Mouse (Mus musculus) ES-E14 (cell line): ENCODE measurements around the gene Cbfa2t3. TPM values are rescaled to one million over a fixed set of nuclear protein-coding genes. Genes with fewer than 3 reads are reported as not detected.

Source experiments
- DNase-seq: peaks from one replicate; pipeline ENCODE4 v3.0.0-alpha.2; 2013; ENCODE audit warnings: low read depth, low spot score
- H3K27ac ChIP-seq: 2 replicates; pipeline ENCODE4 v1.5.1; 2012; ENCODE audit warnings: low read depth, mild to moderate bottlenecking, low read length, moderate library complexity, mixed read lengths; ENCODE audit not compliant: poor library complexity, insufficient read depth, severe bottlenecking
- H3K36me3 ChIP-seq: 2 replicates; pipeline ENCODE4 v1.6.1; 2012; ENCODE audit warnings: mild to moderate bottlenecking, low read length, moderate library complexity, mixed read lengths; ENCODE audit not compliant: control insufficient read depth, poor library complexity, insufficient read depth, severe bottlenecking
- H3K4me1 ChIP-seq, 2 experiments: fragments of 150-350 bp in 1 of 2; sonication (generic) in 1 of 2; 2 replicates each; pipeline ENCODE4 v1.6.1; 2012; ENCODE audit warnings: low read length in 2 of 2, mild to moderate bottlenecking in 1 of 2, mixed read lengths in 1 of 2; ENCODE audit not compliant: control insufficient read depth in 2 of 2, insufficient read depth in 2 of 2, poor library complexity in 1 of 2
- H3K4me3 ChIP-seq, 2 experiments: fragments of 150-350 bp in 1 of 2; sonication (generic) in 1 of 2; 2 replicates each; pipeline ENCODE4 v1.5.1; 2012; ENCODE audit warnings: low read length in 2 of 2, low read depth in 1 of 2, mild to moderate bottlenecking in 1 of 2, mixed read lengths in 1 of 2; ENCODE audit not compliant: insufficient read depth in 1 of 2, poor library complexity in 1 of 2, severe bottlenecking in 1 of 2
- H3K9ac ChIP-seq: 2 replicates; pipeline ENCODE4 v1.6.1; 2012; ENCODE audit warnings: low read depth, mild to moderate bottlenecking, low read length, mixed read lengths; ENCODE audit not compliant: poor library complexity, insufficient read depth, severe bottlenecking
- H3K9me3 ChIP-seq: fragments of 150-350 bp; sonication (generic); 2 replicates; pipeline ENCODE4 v1.6.1; 2012; ENCODE audit warnings: low read depth, mild to moderate bottlenecking, low read length; ENCODE audit not compliant: control insufficient read depth, insufficient read depth
- CHD2 ChIP-seq: IDR thresholded peaks from 2 replicates; pipeline ENCODE4 v1.6.1; 2014; ENCODE audit warnings: mild to moderate bottlenecking, low read depth, low read length, inconsistent platforms
- HCFC1 ChIP-seq: IDR thresholded peaks from 2 replicates; pipeline ENCODE4 v1.6.1; 2012; ENCODE audit warnings: low read length, inconsistent platforms, borderline replicate concordance; ENCODE audit not compliant: insufficient read depth
- MAFK ChIP-seq: IDR thresholded peaks from 2 replicates; pipeline ENCODE4 v1.6.1; 2014; ENCODE audit warnings: mild to moderate bottlenecking, low read depth, low read length, inconsistent platforms; ENCODE audit not compliant: insufficient read depth
- ZC3H11A ChIP-seq: IDR thresholded peaks from 2 replicates; pipeline ENCODE4 v1.6.1; 2012; ENCODE audit warnings: low read depth, mild to moderate bottlenecking, inconsistent platforms, low read length, borderline replicate concordance
- ZNF384 ChIP-seq: IDR thresholded peaks from 2 replicates; pipeline ENCODE4 v1.6.1; 2012; ENCODE audit warnings: low read depth, low read length, inconsistent platforms
- in situ Hi-C, 2 experiments: fragments of 600-800 bp; cut with MboI; formaldehyde crosslinking; loops; one replicate each; pipeline ENCODE4 v1.15.1; 2025; ENCODE audit warnings: low sequenced_read_pairs in 2 of 2, inconsistent platforms in 1 of 2; ENCODE audit not compliant: unreplicated experiment in 2 of 2
- total RNA-seq: library from RNA; depleted of rRNA; stranded (reverse); fragments of 300-350 nt; gene quantifications from 2 replicates; pipeline ENCODE4 v1.2.3, GENCODE M21; 2012

Cbfa2t3 gene
- total RNA-seq, 1 experiment, result 0.36 TPM

DNA sequence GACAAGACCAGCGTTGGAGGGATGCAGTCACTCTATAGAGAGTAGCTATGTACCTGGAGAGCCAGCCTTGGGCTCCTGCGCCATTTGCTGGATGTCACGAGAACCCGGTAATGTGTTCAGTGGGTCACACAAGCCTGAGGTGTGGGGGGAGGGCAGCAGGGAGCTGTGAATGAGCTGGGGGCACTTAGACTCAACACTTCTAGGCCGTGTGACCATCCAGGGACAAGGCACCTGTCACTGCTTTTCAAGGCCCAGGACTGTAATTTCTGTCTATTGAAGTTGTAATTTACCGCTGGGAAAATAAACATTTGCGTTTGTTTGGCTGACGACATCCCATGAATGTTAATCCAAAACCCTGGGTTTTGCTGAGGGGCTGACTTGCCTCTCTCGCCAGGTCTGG is 12.0 kb downstream of the Cbfa2t3 start:
- in situ Hi-C loops, result no loop called here
- H3K9me3 ChIP-seq, result no peaks in the 10 kb centered on the region
- H3K36me3 ChIP-seq, result no peaks in the 10 kb centered on the region
- no peak overlapping the region for H3K9ac ChIP-seq
- H3K27ac ChIP-seq, result no peak overlapping the region
- H3K4me1 ChIP-seq, result no peaks in the 10 kb centered on the region
- TF ChIP-seq CHD2 (no peak), ZNF384 (no peak), HCFC1 (no peak), MAFK (no peak), ZC3H11A (no peak)
- no peak for DNase-seq
- no peak overlapping the region for H3K4me3 ChIP-seq

DNA sequence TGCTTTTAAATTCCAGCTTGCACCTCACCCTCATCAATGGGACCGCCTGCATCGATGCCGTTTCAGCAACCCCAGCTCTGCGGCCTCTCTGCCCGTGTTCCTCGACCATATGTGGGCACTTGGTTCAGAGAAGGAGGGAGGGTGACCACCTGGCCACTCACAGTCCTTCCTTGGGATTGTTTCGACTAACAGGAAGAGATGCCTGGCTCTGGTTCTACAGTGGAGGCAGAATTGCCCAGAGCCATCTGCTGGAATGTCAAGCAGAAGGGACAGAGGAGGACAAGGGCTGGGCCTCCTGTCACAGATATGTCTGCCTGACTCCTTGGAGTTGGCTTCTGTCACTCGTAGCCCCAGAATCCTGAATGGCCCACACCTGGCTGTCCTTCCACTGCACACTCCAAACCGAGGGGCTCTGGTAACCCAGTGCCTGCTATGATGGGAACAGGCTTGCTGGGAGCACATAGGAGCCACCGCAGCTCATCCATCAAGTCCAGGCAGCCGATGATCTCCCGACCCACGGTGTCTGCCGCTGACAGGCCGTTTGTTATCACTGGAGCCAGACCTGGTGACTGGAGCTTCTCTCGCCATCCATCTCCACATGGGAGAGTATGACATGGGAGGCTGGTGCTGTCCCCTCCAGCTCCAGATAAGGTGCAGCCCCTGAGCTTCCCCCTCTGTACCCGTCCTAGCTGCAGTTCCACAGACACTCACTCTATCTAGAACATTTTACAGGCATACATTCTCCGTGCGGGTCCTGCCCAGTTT is 13.6 kb downstream of the Cbfa2t3 start:
- in situ Hi-C loops, result no loop called here
- no peak for DNase-seq
- no peaks in the 10 kb centered on the region for H3K9me3 ChIP-seq
- H3K36me3 ChIP-seq, result no peaks in the 10 kb centered on the region
- no peak overlapping the region for H3K9ac ChIP-seq
- H3K4me1 ChIP-seq, result no peaks in the 10 kb centered on the region
- TF ChIP-seq HCFC1 (no peak), ZC3H11A (no peak), CHD2 (no peak), ZNF384 (no peak), MAFK (no peak)
- no peak overlapping the region for H3K27ac ChIP-seq
- no peak overlapping the region for H3K4me3 ChIP-seq

DNA sequence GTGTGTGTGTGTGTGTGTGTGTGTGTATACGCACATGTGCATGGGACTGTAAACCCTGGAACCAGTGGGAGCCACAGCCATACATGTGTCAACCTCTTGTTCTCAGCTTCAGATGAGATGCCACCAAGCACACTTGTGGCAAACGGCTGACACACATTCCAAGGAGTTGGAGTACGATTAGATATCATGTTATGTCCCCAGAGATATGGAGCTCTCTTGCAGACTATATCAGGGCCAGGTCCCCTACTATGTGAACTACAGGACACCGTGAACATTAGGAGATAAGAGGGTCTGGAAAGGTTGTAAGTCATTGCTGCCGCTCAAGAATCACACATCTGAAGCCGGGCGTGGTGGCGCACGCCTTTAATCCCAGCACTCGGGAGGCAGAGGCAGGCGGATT is 16.1 kb downstream of the Cbfa2t3 start:
- no peak overlapping the region for H3K4me3 ChIP-seq
- in situ Hi-C loops, result no loop called here

DNA sequence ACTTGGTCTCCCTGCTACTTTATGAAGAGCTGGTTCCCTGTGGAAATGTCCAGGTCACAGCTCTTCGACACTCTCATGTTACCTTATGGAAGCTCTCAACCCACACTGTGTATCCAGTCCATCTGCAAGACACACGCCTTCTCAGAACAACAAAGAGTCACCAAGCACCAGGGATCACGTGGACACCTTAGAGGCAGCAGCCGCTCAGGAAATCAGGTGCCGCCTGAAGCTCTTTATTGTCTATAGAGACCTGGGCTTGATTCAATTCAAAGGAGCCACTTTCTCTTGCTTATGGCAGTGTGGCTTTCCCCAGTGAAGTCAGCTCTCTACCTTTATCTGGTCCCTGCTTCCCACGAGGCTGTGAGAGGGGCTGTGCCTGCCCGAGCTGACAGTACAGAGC is 18.7 kb downstream of the Cbfa2t3 start:
- Histone ChIP-seq H3K27ac (no peak overlapping the region), H3K4me3 (no peak overlapping the region), H3K9ac (no peak overlapping the region), H3K9me3 (no peaks in the 10 kb centered on the region), H3K36me3 (no peaks in the 10 kb centered on the region), H3K4me1 (peaks cover 0 to 3% of the 10 kb centered on the region in 2 experiments; a peak in 2 of 4 replicates)
- TF ChIP-seq MAFK (no peak), ZNF384 (no peak), ZC3H11A (no peak), CHD2 (no peak), HCFC1 (no peak)
- in situ Hi-C loops, result no loop called here
- DNase-seq, result no peak

More for the DNA sequence above, 16.1 kb downstream of the Cbfa2t3 start:
- DNase-seq, result no peak
- Histone ChIP-seq H3K27ac (no peak overlapping the region), H3K36me3 (no peaks in the 10 kb centered on the region), H3K9me3 (no peaks in the 10 kb centered on the region), H3K9ac (no peak overlapping the region), H3K4me1 (no peaks in the 10 kb centered on the region)
- no peak for TF ChIP-seq ZNF384
- TF ChIP-seq HCFC1, result no peak
- no peak for TF ChIP-seq ZC3H11A
- TF ChIP-seq MAFK, result no peak
- no peak for TF ChIP-seq CHD2
